Mouse (Mus musculus) ES-E14 (cell line): ENCODE measurements around the gene Fam171a2.

ENCODE experiments used
- CHD2 ChIP-seq: IDR thresholded peaks from 2 replicates; pipeline ENCODE4 v1.6.1; 2014; ENCODE audit warnings: mild to moderate bottlenecking, low read depth, low read length, inconsistent platforms
- HCFC1 ChIP-seq: IDR thresholded peaks from 2 replicates; pipeline ENCODE4 v1.6.1; 2012; ENCODE audit warnings: low read length, inconsistent platforms, borderline replicate concordance; ENCODE audit not compliant: insufficient read depth
- MAFK ChIP-seq: IDR thresholded peaks from 2 replicates; pipeline ENCODE4 v1.6.1; 2014; ENCODE audit warnings: mild to moderate bottlenecking, low read depth, low read length, inconsistent platforms; ENCODE audit not compliant: insufficient read depth
- ZNF384 ChIP-seq: IDR thresholded peaks from 2 replicates; pipeline ENCODE4 v1.6.1; 2012; ENCODE audit warnings: low read depth, low read length, inconsistent platforms

GRCm38 (mm10) chr11:102447497-102447896 lies at the start of gene Fam171a2:
- TF ChIP-seq CHD2: no peak
- TF ChIP-seq HCFC1: peak; percentile 19; the same call in 1 of the 2 replicates
- no peak for TF ChIP-seq ZNF384
- TF ChIP-seq MAFK: no peak
